Comparison of ENCODE assay signal across 29 mouse cellular contexts in genomic region chrX:72094631-72095030, GRCm38 (mm10).
DNase-seq lines count a peak whose midpoint lies in the region; ATAC-seq and TF ChIP-seq lines count a peak whose summit lies in the region.
"Had no signal": no experiment of that assay in that cellular context is flagged by ENCODE, and none has a peak within 500 bp of the region (broad histone marks: within the 10 kb centered on the region; RNA-seq: fewer than 3 reads in every experiment).

No protein-coding gene starts in this region.

- H3K9me3 ChIP-seq in kidney, embryonic 16.5 days (ENCODE audit: low read length): no peaks in the 10 kb centered on the region
- H3K9me3 ChIP-seq in lung, postnatal 0 days (ENCODE audit: low read length): no peaks in the 10 kb centered on the region
- H3K9me3 ChIP-seq: embryonic facial prominence, embryonic 13.5 days; forebrain, embryonic 10.5 days; forebrain, embryonic 15.5 days; hindbrain, embryonic 10.5 days; hindbrain, embryonic 15.5 days; kidney, embryonic 15.5 days; limb, embryonic 13.5 days; midbrain, embryonic 13.5 days; neural tube, embryonic 15.5 days had no signal

- intact Hi-C loops in heart, adult 2 months (cut with DNase I): loop anchor here (10.0 kb wide), 1 partner anchor 110 kb away; no protein-coding TSS in a partner anchor
- intact Hi-C loops in heart, postnatal 25 days (cut with DNase I): no loop called here

- DNase-seq in heart, adult 2 months: no peak
- DNase-seq in heart, postnatal 25 days (ENCODE audit: low spot score): no peak
- DNase-seq in kidney, postnatal 36 days: no peak
- DNase-seq in lung, postnatal 0 days (ENCODE audit: low spot score): no peak
- DNase-seq in lung, postnatal 36 days: no peak
- no peak for DNase-seq in gastrocnemius, adult 18-20 months (ENCODE audit: low spot score)
- DNase-seq: adrenal gland, postnatal 25 days; cerebellum, adult 18-20 months; cerebellum, postnatal 10 days; gastrocnemius, adult 2 months; kidney, adult 18-20 months; retina, postnatal 1 day; right cerebral cortex, postnatal 14 days; thymus, postnatal 4 days had no signal

- no peak for TF ChIP-seq EP300 in heart, adult 2 months (IDR thresholded peaks at IDR 0.05; ENCODE audit: insufficient read depth, low read depth, low read length)
- TF ChIP-seq EP300 in lung, postnatal 0 days (IDR thresholded peaks at IDR 0.05): no peak

- no peak overlapping the region for H3K4me2 ChIP-seq in kidney, embryonic 16.5 days (replicated peaks; ENCODE audit: low read depth, low read length)
- no peak overlapping the region for H3K4me2 ChIP-seq in lung, postnatal 0 days (replicated peaks; ENCODE audit: low read depth, low read length)
- H3K4me2 ChIP-seq: embryonic facial prominence, embryonic 13.5 days; forebrain, embryonic 15.5 days; hindbrain, embryonic 15.5 days; kidney, embryonic 15.5 days; limb, embryonic 13.5 days; liver, embryonic 11.5 days; midbrain, embryonic 13.5 days; neural tube, embryonic 15.5 days had no signal

- H3K9ac ChIP-seq in heart, adult 2 months (ENCODE audit: low read depth, low read length): no peak overlapping the region
- H3K9ac ChIP-seq in kidney, embryonic 16.5 days (replicated peaks; ENCODE audit: low read length): no peak overlapping the region
- H3K9ac ChIP-seq in lung, postnatal 0 days (replicated peaks; ENCODE audit: low read depth): no peak overlapping the region
- H3K9ac ChIP-seq: embryonic facial prominence, embryonic 13.5 days; forebrain, embryonic 15.5 days; hindbrain, embryonic 15.5 days; kidney, embryonic 15.5 days; limb, embryonic 13.5 days; midbrain, embryonic 13.5 days; neural tube, embryonic 15.5 days had no signal

- H3K4me3 ChIP-seq in heart, adult 2 months: no peak overlapping the region
- H3K4me3 ChIP-seq in kidney, embryonic 16.5 days (ENCODE audit: low read length): no peak overlapping the region
- H3K4me3 ChIP-seq in lung, postnatal 0 days (ENCODE audit: low read depth, low read length): no peak overlapping the region
- H3K4me3 ChIP-seq: embryonic facial prominence, embryonic 13.5 days; forebrain, embryonic 10.5 days; forebrain, embryonic 15.5 days; gastrocnemius, adult 2 months; hindbrain, embryonic 10.5 days; hindbrain, embryonic 15.5 days; kidney, embryonic 15.5 days; left cerebral cortex, adult 2 months; limb, embryonic 13.5 days; midbrain, embryonic 13.5 days; neural tube, embryonic 15.5 days had no signal

- 42% methylated on average over 4 of the region's 4 CpGs for WGBS in heart, adult 2 months
- WGBS in kidney, embryonic 16.5 days: 60% methylated on average over 4 of the region's 4 CpGs
- 51% methylated on average over 4 of the region's 4 CpGs for WGBS in lung, postnatal 0 days

- TF ChIP-seq POLR2A in heart, adult 2 months (IDR thresholded peaks at IDR 0.05; ENCODE audit: insufficient read depth, low read depth, low read length): no peak

- H3K27me3 ChIP-seq in heart, adult 2 months (ENCODE audit: control insufficient read depth, insufficient read depth, low read length): no peaks in the 10 kb centered on the region
- no peaks in the 10 kb centered on the region for H3K27me3 ChIP-seq in kidney, embryonic 16.5 days (ENCODE audit: insufficient read depth, low read length)
- no peaks in the 10 kb centered on the region for H3K27me3 ChIP-seq in lung, postnatal 0 days (replicated peaks; ENCODE audit: insufficient read depth, low read length)
- H3K27me3 ChIP-seq: embryonic facial prominence, embryonic 13.5 days; forebrain, embryonic 15.5 days; hindbrain, embryonic 15.5 days; kidney, embryonic 15.5 days; limb, embryonic 13.5 days; midbrain, embryonic 13.5 days; neural tube, embryonic 15.5 days had no signal

- no peak for TF ChIP-seq CTCF in heart, adult 2 months (IDR thresholded peaks at IDR 0.05)
- no peak for TF ChIP-seq CTCF in lung, postnatal 0 days (IDR thresholded peaks at IDR 0.05)

- H3K36me3 ChIP-seq in heart, adult 2 months (ENCODE audit: control insufficient read depth, insufficient read depth, low read length): no peaks in the 10 kb centered on the region
- H3K36me3 ChIP-seq in kidney, embryonic 16.5 days (ENCODE audit: insufficient read depth, low read length): no peaks in the 10 kb centered on the region
- H3K36me3 ChIP-seq in lung, postnatal 0 days (ENCODE audit: insufficient read depth, low read length): no peaks in the 10 kb centered on the region
- H3K36me3 ChIP-seq: embryonic facial prominence, embryonic 13.5 days; forebrain, embryonic 10.5 days; forebrain, embryonic 15.5 days; hindbrain, embryonic 10.5 days; hindbrain, embryonic 15.5 days; kidney, embryonic 15.5 days; limb, embryonic 13.5 days; midbrain, embryonic 13.5 days; neural tube, embryonic 15.5 days had no signal

- H3K4me1 ChIP-seq in heart, adult 2 months (ENCODE audit: control insufficient read depth, insufficient read depth, low read length): no peaks in the 10 kb centered on the region
- H3K4me1 ChIP-seq in kidney, embryonic 16.5 days (ENCODE audit: insufficient read depth, low read length): no peaks in the 10 kb centered on the region
- H3K4me1 ChIP-seq in lung, postnatal 0 days (ENCODE audit: insufficient read depth, low read depth, low read length): no peaks in the 10 kb centered on the region
- H3K4me1 ChIP-seq: embryonic facial prominence, embryonic 13.5 days; forebrain, embryonic 10.5 days; forebrain, embryonic 15.5 days; hindbrain, embryonic 10.5 days; hindbrain, embryonic 15.5 days; kidney, embryonic 15.5 days; limb, embryonic 13.5 days; midbrain, embryonic 13.5 days; neural tube, embryonic 15.5 days had no signal

- ATAC-seq in kidney, embryonic 16.5 days (ENCODE audit: low FRiP score, low TSS enrichment): 0 out of 2 replicates have a peak, but pooled peaks have one; percentile 9
- ATAC-seq in lung, postnatal 0 days: peak; percentile 41; the same call in 1 of the 2 replicates
- ATAC-seq: CD4-positive, CD25-positive, alpha-beta regulatory T cell, adult 4 months; forebrain, embryonic 15.5 days; inflammation-experienced regulatory T-cells, adult 6 months; midbrain, embryonic 13.5 days had no signal

- peak overlapping the region; percentile 49 for H3K27ac ChIP-seq in heart, adult 2 months
- no peak overlapping the region for H3K27ac ChIP-seq in kidney, embryonic 16.5 days (ENCODE audit: low read length)
- no peak overlapping the region for H3K27ac ChIP-seq in lung, postnatal 0 days (ENCODE audit: low read length)
- H3K27ac ChIP-seq: embryonic facial prominence, embryonic 13.5 days; forebrain, embryonic 10.5 days; forebrain, embryonic 15.5 days; hindbrain, embryonic 10.5 days; hindbrain, embryonic 15.5 days; kidney, embryonic 15.5 days; left cerebral cortex, adult 2 months; limb, embryonic 13.5 days; macrophage; midbrain, embryonic 13.5 days; neural tube, embryonic 15.5 days had no signal

- H3K79me2 ChIP-seq in heart, adult 2 months (replicated peaks; ENCODE audit: control insufficient read depth, insufficient read depth, low read length): no peaks in the 10 kb centered on the region
